Mouse (Mus musculus) embryonic fibroblast, embryonic 13.5 days (primary cell): ENCODE data around the gene Stx5a.

Source experiments
- CTCF ChIP-seq: IDR thresholded peaks from 2 replicates; pipeline ENCODE4 v1.5.1; 2011; ENCODE audit warnings: mild to moderate bottlenecking, control low read depth, low read length, moderate library complexity, borderline replicate concordance; ENCODE audit not compliant: insufficient read depth
- POLR2A ChIP-seq: IDR thresholded peaks from 2 replicates; pipeline ENCODE4 v1.6.1; 2011; ENCODE audit warnings: low read depth, mild to moderate bottlenecking, control low read depth, low read length, moderate library complexity

GRCm38 (mm10) chr19:8738911-8739310 lies 2.3 kb upstream of the Stx5a start:
- TF ChIP-seq POLR2A (no peak), CTCF (no peak)
